Mouse (Mus musculus) intestine, embryonic 14.5 days (tissue): Measurements from ENCODE around the gene Por. TPM values are rescaled to one million over a fixed set of nuclear protein-coding genes. Genes with fewer than 3 reads are reported as not detected.

Experiments used
- ATAC-seq: fragments of 200-750 bp; cut with Nextera tagmentation; replicated peaks from 2 replicates; pipeline ENCODE4 v1.8.0; 2017; ENCODE audit warnings: low read depth, moderate number of reproducible peaks, moderate TSS enrichment, moderate library complexity; ENCODE audit not compliant: low FRiP score, low TSS enrichment
- DNase-seq: peaks from one replicate; pipeline ENCODE4 v3.0.0-alpha.2; 2018; ENCODE audit warnings: low spot score
- H3K27ac ChIP-seq: fragments of 300-500 bp; sonication (generic); 2 replicates; pipeline ENCODE4 v1.5.1; 2014; ENCODE audit warnings: low read depth, mild to moderate bottlenecking, control low read depth
- H3K27me3 ChIP-seq: fragments of 300-500 bp; sonication (generic); replicated peaks from 2 replicates; pipeline ENCODE4 v1.6.1; 2014; ENCODE audit warnings: low read length, control low read depth; ENCODE audit not compliant: control insufficient read depth, insufficient read depth
- H3K36me3 ChIP-seq: fragments of 300-500 bp; sonication (generic); 2 replicates; pipeline ENCODE4 v1.6.1; 2014; ENCODE audit warnings: low read length, control low read depth; ENCODE audit not compliant: control insufficient read depth, insufficient read depth
- H3K4me1 ChIP-seq: fragments of 300-500 bp; sonication (generic); replicated peaks from 2 replicates; pipeline ENCODE4 v1.6.1; 2014; ENCODE audit warnings: low read length, control low read depth, mixed read lengths; ENCODE audit not compliant: control insufficient read depth, insufficient read depth
- H3K4me2 ChIP-seq: fragments of 300-500 bp; sonication (generic); 2 replicates; pipeline ENCODE4 v1.6.1; 2014; ENCODE audit warnings: low read length
- H3K4me3 ChIP-seq: fragments of 300-500 bp; sonication (generic); 2 replicates; pipeline ENCODE4 v1.5.1; 2014; ENCODE audit warnings: low read depth, low read length, control low read depth, mixed read lengths
- H3K9ac ChIP-seq: fragments of 300-500 bp; sonication (generic); 2 replicates; pipeline ENCODE4 v1.6.1; 2014; ENCODE audit warnings: mild to moderate bottlenecking, low read length
- H3K9me3 ChIP-seq: fragments of 300-500 bp; sonication (generic); 2 replicates; pipeline ENCODE4 v1.6.1; 2016; ENCODE audit warnings: low read length, control low read depth; ENCODE audit not compliant: control insufficient read depth
- WGBS: fragments of 180-500 bp; shearing (Covaris S2); extraction: QIAGEN DNeasy Blood & Tissue Kit; methylation state at CpG from one replicate; pipeline ENCODE4 v1.1.7; 2014; 5-methylcytosine and 5-hydroxymethylcytosine counted together
- polyA plus RNA-seq: library from polyadenylated mRNA; unstranded; fragments of >200 nt; fragmentation: Nextera tagmentation; extraction: Ambion mirVana; gene quantifications from 2 replicates; pipeline ENCODE4 v1.2.1, GENCODE M21; 2014

Por gene
- polyA plus RNA-seq, 1 experiment from 2014 or later, result 66.5 TPM

DNA sequence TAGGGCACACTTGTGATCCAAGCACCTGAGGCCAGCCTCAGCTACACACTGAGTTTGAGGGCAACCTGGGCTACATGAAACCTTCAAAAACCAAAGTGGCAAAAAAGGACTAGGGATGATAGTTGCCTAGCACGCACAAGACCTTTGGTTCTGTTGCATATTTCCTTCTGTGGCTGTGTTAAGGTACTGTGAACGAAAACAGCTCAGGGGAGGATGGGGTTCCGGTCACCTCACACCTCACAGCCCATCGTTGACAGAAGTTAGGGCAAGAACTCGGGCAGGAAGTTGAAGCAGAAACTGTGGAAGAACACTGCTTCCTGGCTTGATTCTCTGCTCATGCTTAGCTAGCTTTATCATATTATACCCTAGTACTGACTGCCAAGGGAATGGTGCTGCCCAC is 39.9 kb downstream of the Por start:
- H3K27ac ChIP-seq, result no peak overlapping the region
- H3K9me3 ChIP-seq, result no peaks in the 10 kb centered on the region
- no peak overlapping the region for H3K9ac ChIP-seq
- peaks cover 14% of the 10 kb centered on the region for H3K4me1 ChIP-seq
- H3K36me3 ChIP-seq, result peaks cover 12% of the 10 kb centered on the region; the same call in 1 of the 2 replicates
- WGBS, result 94% methylated on average over 5 of the region's 5 CpGs
- no peak overlapping the region for H3K4me3 ChIP-seq
- DNase-seq, result no peak
- H3K4me2 ChIP-seq, result no peak overlapping the region
- ATAC-seq, result no peak
- no peaks in the 10 kb centered on the region for H3K27me3 ChIP-seq

DNA sequence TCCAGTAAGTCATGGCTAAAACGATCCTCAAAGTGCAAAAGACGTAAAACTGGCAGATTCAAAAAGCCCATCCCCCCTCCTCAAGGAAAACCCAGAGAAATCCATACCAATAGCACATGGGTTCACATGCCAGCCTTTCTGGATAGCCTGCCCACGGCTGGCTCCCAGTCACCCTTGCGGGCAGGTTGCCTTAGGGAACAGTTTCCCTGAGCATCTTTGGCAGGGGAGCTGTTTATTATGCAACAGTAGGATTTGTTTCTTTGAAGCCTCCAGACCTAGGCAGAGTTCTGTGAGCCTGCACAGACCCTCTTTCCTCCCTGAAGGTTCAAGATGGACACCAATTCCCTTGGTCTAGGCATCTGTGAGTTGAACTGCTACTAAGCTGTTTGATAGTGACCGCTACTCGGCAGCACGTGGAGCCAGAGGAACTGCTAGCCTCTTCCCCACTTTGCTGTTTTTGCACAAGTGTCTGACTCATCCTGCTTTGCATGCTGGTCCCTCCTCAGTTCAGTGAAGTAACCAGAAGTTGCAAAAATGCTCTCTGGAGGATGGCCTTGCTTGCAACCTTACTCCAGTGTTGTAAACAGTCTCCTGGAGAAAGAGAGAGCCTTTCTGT is 40.9 kb downstream of the Por start:
- Histone ChIP-seq H3K4me1 (peaks cover 14% of the 10 kb centered on the region), H3K27ac (no peak overlapping the region), H3K27me3 (no peaks in the 10 kb centered on the region), H3K36me3 (peaks cover 12% of the 10 kb centered on the region; the same call in 1 of the 2 replicates), H3K9me3 (no peaks in the 10 kb centered on the region), H3K4me2 (no peak overlapping the region), H3K9ac (no peak overlapping the region), H3K4me3 (no peak overlapping the region)
- DNase-seq (no peak), ATAC-seq (no peak)
- WGBS, result 80% methylated on average over 7 of the region's 7 CpGs

DNA sequence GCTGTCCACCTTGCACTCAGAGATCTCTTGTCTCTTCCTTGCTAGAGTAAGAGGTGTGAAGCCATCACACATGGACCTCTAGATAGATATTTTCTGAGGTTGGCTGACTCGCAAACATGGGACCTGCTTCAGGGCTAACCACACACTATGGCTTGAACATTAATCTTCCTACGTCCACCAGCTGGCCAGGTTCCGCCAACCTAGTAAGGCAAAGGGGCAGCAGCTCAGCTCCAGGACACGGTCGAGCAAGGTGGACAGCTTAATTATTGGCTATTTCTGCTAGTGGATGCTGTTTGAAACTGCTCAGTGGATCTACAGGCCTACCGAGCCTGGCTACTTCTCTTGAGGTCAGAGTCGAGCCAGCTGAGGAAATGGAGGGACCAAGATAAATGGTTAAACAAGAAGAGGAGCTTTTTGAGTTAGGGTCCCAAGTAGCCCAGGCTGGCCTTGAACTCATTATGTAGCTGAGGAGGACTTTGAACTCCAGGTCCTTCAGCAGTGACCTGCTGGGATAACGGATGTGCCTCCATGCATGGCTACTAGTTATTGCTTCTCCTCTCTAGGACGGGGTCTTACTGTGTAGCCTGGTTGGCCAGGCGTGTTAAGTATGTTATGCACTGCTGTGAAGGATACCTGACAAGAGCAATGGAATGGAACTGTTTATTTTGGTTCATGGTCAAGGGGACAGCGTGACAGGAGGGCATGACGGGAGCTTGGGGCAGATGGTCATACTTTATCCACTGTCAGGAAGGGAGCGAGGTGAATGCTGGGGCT is 41.9 kb downstream of the Por start:
- H3K36me3 ChIP-seq, result peaks cover 21% of the 10 kb centered on the region
- ATAC-seq (no peak), DNase-seq (no peak)
- H3K27me3 ChIP-seq, result no peaks in the 10 kb centered on the region
- H3K4me1 ChIP-seq, result peaks cover 14% of the 10 kb centered on the region
- no peak overlapping the region for H3K4me2 ChIP-seq
- 90% methylated on average over 13 of the region's 13 CpGs for WGBS
- H3K9ac ChIP-seq, result no peak overlapping the region
- no peak overlapping the region for H3K4me3 ChIP-seq
- H3K9me3 ChIP-seq, result no peaks in the 10 kb centered on the region
- no peak overlapping the region for H3K27ac ChIP-seq

DNA sequence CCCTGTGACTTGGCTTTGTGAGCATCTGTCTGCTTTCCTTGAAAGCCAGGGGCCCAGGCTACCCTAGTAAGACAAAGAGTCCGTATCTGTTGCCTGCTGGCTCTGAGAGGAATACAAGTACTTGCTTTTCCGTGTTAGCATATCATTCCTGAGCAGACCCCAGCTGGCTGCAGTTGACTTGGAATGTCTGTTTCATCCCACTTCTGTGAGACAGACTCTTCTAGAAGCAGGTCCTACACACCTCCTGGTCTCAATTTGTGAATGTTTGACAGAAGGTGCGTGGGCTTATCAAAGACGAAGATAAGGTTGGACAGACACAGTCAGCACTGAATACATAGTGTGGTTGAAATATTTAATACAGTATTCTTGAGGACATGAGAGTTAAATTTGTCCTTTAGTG is 43.0 kb downstream of the Por start:
- DNase-seq, result no peak
- H3K4me3 ChIP-seq, result no peak overlapping the region
- peaks cover 26% of the 10 kb centered on the region for H3K36me3 ChIP-seq
- H3K4me2 ChIP-seq, result no peak overlapping the region
- ATAC-seq, result no peak
- no peak overlapping the region for H3K27ac ChIP-seq
- no peaks in the 10 kb centered on the region for H3K27me3 ChIP-seq
- no peaks in the 10 kb centered on the region for H3K9me3 ChIP-seq
- WGBS, result 58% methylated on average over 4 of the region's 4 CpGs
- no peak overlapping the region for H3K9ac ChIP-seq
- H3K4me1 ChIP-seq, result peaks cover 14% of the 10 kb centered on the region

DNA sequence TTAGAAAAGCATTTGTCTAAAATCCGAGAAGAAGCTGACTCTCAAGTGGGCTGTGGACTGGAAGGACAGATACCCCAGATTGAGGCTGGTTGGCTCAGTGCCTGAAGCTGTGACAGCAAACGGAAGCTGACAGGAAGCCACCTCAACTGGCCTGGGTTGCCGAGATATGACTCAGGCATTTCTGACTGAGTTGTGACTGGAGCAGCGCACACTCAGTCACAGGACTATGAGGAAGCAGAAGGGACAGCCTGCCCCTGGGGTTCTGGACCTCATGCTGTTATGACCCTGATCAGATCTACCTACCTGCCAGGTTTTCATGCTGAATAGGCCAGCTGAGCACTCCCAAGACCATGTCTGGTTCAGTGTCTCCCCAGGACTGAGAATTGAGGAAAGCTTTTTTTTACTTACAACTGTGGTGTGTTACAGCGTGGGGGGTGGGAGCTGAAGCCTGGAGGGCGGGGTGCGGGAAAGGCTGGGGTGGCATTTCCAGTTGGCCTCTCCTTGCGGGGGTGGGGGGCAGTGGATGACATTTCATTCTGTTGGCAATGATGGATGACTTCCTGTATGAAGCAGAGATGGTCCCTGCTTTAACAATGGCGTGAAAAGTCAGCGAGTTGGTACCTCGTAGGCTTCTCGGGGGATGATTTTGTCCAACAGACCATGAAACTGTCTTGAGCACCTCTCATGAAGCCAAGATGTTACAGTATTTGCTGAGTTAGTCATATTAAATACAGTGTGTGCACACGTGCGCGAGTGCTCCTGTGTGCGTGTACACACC is 43.8 kb downstream of the Por start:
- Histone ChIP-seq H3K4me1 (peaks cover 14% of the 10 kb centered on the region), H3K4me3 (no peak overlapping the region), H3K27ac (no peak overlapping the region), H3K27me3 (no peaks in the 10 kb centered on the region), H3K36me3 (peaks cover 29% of the 10 kb centered on the region), H3K9me3 (no peaks in the 10 kb centered on the region), H3K9ac (no peak overlapping the region), H3K4me2 (no peak overlapping the region; the same call in 1 of the 2 replicates)
- 59% methylated on average over 16 of the region's 16 CpGs for WGBS
- DNase-seq (no peak), ATAC-seq (0 out of 2 replicates have a peak, but pooled peaks have one; percentile 68)

DNA sequence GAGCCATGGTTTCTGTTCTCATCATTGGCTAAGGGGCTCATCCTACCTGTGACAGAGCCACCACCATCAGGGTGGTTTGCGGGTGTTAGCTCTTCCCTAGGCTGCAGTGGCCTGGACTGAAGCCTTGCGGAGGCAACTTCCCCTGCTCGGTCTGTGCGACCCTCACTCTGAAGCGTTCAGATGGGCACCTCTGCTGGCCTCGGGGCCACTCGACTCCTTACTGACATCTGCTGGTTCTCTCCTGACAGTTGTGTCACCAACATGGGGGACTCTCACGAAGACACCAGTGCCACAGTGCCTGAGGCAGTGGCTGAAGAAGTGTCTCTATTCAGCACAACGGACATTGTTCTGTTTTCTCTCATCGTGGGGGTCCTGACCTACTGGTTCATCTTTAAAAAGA is 45.8 kb downstream of the Por start:
- H3K27ac ChIP-seq, result no peak overlapping the region
- 57% methylated on average over 10 of the region's 10 CpGs for WGBS
- H3K4me3 ChIP-seq, result no peak overlapping the region
- H3K27me3 ChIP-seq, result no peaks in the 10 kb centered on the region
- H3K4me1 ChIP-seq, result peaks cover 14% of the 10 kb centered on the region
- no peak for ATAC-seq
- H3K36me3 ChIP-seq, result peaks cover 29% of the 10 kb centered on the region
- DNase-seq, result no peak
- H3K9ac ChIP-seq, result no peak overlapping the region
- no peak overlapping the region for H3K4me2 ChIP-seq
- H3K9me3 ChIP-seq, result no peaks in the 10 kb centered on the region

DNA sequence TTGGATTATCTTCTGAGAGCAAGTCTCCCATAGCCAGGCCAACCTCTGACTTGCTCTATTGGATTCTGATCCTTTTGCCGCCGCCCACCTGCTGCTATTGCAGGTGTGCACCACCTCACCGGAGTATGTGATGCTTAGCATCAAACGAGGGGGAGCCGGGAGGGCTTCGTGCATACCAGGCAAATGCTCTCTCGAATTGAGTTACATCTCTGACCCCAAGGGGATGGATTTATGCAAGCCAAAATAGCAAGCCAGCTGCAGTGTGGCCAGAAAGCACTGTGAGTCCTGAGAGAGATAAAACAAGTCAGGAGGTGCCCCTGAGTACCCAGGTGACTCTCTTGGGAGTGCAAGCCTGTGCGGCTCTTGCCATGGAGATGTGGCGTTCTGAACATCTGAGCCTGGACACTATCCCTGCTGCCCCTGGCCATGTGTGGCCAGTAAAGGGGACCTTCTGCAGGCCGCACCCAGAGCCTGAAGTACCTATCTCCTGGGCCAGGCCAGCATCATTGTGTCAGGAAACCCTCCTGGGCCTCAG is 49.8 kb downstream of the Por start:
- H3K9me3 ChIP-seq, result no peaks in the 10 kb centered on the region
- no peak overlapping the region for H3K4me3 ChIP-seq
- no peak overlapping the region for H3K27ac ChIP-seq
- peaks cover 29% of the 10 kb centered on the region for H3K36me3 ChIP-seq
- no peaks in the 10 kb centered on the region for H3K27me3 ChIP-seq
- H3K4me2 ChIP-seq, result no peak overlapping the region
- H3K4me1 ChIP-seq, result peaks cover 6% of the 10 kb centered on the region
- ATAC-seq (no peak), DNase-seq (no peak)
- no peak overlapping the region for H3K9ac ChIP-seq
- 87% methylated on average over 10 of the region's 10 CpGs for WGBS

DNA sequence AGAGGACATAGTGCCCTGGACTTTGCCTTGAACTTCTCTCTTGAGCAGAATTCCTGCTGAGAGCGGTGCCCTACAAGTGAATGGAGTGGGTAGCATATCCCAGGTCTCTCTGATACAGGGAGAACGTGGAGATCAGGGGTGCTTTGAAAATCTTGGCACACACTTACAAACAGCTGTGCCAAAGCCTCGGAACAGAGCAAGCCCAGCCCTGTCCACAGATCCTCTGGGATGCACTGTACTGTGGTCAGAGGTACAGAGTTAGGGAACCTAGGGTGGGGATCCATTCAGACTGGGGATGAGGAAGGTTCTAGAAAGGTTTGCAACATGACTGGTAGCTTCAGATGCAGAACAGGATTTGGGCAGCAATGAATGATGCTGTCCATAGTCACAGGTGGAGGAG is 50.3 kb downstream of the Por start:
- WGBS, result 91% methylated on average over 3 of the region's 3 CpGs
- H3K27me3 ChIP-seq, result no peaks in the 10 kb centered on the region
- DNase-seq, result no peak
- no peak overlapping the region for H3K4me2 ChIP-seq
- H3K4me3 ChIP-seq, result no peak overlapping the region
- ATAC-seq, result no peak
- no peak overlapping the region for H3K9ac ChIP-seq
- no peaks in the 10 kb centered on the region for H3K9me3 ChIP-seq
- H3K4me1 ChIP-seq, result peaks cover 11% of the 10 kb centered on the region
- H3K27ac ChIP-seq, result no peak overlapping the region
- H3K36me3 ChIP-seq, result peaks cover 29% of the 10 kb centered on the region
